Mouse (Mus musculus) right cerebral cortex, adult 2 months (tissue): ENCODE results near the gene Tigit.

Source experiments
- DNase-seq, 2 experiments: peaks; one replicate each; pipeline ENCODE4 v3.0.0; 2021 to 2022; ENCODE audit warnings: low spot score in 2 of 2

Tigit gene

DNA sequence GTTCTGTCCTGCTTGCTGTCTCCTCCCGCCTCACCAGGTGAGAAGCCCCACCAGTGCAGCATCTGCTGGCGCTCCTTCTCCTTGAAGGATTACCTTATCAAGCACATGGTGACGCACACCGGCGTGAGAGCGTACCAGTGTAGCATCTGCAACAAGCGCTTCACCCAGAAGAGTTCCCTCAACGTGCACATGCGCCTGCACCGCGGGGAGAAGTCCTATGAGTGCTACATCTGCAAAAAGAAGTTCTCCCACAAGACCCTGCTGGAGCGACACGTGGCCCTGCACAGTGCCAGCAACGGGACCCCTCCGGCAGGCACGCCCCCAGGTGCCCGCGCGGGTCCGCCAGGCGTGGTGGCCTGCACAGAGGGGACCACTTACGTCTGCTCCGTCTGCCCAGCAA lies 45.7 kb downstream of the Tigit start:
- DNase-seq, result no peak

- no peak for DNase-seq
Observed at GRCm38 (mm10) chr16:43617346-43617745, 46.6 kb downstream of the Tigit start.

DNA sequence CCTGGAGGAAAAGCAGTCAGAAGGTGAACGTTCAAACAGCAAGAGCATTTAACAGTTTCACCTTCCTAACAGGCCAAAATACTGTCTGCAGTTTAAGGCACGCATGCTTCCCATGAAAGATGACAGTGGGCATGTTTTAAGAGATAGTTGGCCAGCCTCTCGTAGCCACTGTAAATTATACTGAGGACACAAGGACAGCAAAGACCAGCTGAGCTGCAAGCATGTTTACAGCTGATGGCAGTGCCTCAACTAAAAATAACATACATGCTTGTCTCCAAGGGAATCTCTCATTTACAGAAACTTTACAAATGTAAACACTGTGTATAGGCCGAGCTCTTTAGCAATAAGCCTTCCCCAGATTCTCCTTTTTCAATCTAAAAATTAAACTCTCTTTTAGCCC lies 47.6 kb downstream of the Tigit start:
- DNase-seq, result no peak

DNA sequence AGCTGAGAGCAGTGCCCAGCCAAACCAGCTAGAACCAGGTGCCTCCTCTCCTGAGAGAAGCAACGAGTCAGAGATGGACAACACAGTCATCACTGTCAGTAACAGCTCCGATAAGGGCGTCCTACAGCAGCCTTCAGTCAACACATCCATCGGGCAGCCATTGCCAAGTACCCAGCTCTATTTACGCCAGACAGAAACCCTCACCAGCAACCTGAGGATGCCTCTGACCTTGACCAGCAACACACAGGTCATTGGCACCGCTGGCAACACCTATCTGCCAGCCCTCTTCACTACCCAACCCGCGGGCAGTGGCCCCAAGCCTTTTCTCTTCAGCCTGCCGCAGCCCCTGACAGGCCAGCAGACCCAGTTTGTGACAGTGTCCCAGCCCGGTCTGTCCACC lies 53.6 kb downstream of the Tigit start:
- DNase-seq, result no peak

GRCm38 (mm10) chr16:43608066-43608465 lies 55.9 kb downstream of the Tigit start:
- no peak for DNase-seq

DNA sequence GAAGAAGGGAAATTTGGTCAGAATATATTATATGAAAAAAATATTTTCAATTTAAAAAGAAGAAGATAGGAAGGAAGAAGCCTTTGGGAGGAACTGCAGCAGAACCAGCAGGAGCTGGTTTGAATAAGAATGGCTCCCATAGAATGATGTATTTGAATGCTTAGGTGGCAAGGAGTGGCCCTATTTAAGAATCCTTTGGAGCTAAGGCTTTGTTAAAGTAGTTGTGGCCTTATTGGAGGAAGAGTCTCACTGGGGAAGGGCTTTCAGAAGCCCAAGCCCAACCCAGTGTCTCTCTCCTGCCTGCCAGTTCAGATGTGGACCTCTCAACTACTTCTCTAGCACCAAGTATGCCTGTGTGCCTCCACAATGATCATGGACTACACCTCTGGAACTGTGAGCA lies 56.9 kb downstream of the Tigit start:
- DNase-seq, result no peak

DNA sequence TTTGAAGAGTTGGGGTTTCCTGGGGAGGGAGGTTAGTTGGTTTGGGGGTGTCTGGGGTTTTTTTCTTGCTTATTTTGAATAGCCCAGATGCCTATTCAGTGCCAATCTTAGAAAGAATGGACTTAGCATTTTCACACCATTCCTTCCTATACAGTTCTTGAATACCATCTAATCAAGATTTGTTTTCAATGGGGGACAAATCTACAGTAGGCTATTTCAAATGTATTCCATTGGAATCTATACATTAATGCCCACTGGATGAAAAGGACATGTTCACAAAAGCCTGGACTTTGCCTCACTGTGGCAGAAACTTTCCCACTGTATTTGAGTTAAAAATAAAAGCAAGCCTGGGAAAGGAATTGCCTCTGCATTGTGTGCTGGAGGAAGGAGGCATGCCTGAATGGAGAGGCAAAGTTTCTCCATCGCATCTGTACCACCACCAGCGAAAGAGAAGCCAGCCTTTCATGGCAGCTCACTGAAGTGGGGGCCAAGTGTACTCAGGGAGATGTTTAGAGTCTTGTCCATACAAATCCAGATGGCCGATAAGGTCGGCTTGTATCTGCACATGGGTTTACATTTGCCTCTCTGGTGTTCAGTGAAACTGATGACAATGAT lies 59.4 kb downstream of the Tigit start:
- no peak for DNase-seq

DNA sequence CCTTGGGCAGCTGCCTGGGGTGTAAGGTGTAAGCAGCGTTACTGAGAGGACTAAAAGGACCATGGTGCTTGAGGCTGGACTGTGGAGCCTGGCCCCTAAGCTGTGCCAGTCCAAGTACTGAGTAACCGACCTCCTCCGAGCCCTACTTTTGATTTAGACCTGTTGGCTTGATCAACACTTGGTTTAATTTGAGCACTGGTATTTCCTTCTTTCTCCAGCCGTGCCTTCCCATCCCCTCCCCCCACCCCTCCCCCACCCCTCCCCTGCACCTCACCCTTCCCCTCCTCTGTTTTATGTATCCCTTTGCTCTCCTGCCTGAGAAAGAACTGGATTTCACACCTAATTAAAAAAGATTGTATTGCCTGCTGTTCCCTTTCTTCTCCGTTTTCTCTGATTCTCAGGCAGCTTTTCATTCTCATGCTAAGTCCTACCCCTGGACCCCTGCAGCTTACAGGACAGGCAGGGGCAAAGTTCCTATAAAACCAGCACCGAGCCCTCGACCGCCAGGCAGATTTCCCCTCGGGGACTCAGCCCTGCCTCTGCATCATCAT lies 60.3 kb downstream of the Tigit start:
- no peak for DNase-seq

- DNase-seq, result no peak
Observed at GRCm38 (mm10) chr16:43602573-43602972, 61.4 kb downstream of the Tigit start.

GRCm38 (mm10) chr16:43599707-43600106 lies 64.2 kb downstream of the Tigit start:
- DNase-seq, result no peak
